Mouse (Mus musculus) forebrain, embryonic 13.5 days (tissue): Measurements from ENCODE around the gene Epb41l4b. TPM values are rescaled to one million over a fixed set of nuclear protein-coding genes. Genes with fewer than 3 reads are reported as not detected.
A peak's percentile ranks its signal among the peaks of the same experiment; 100 is the strongest.

Experiments
- ATAC-seq: fragments of 200-750 bp; cut with Nextera tagmentation; 2 replicates; pipeline ENCODE4 v1.8.0; 2017
- H3K27ac ChIP-seq: fragments of 300-500 bp; sonication (generic); 2 replicates; pipeline ENCODE4 v1.5.1; 2015; ENCODE audit warnings: inconsistent platforms, mild to moderate bottlenecking, moderate library complexity
- H3K27me3 ChIP-seq: fragments of 300-500 bp; sonication (generic); 2 replicates; pipeline ENCODE4 v1.6.1; 2015; ENCODE audit warnings: mild to moderate bottlenecking, inconsistent platforms
- H3K36me3 ChIP-seq: fragments of 300-500 bp; sonication (generic); 2 replicates; pipeline ENCODE4 v1.6.1; 2015; ENCODE audit warnings: mild to moderate bottlenecking, inconsistent platforms; ENCODE audit not compliant: poor library complexity, severe bottlenecking
- H3K4me1 ChIP-seq: fragments of 300-500 bp; sonication (generic); 2 replicates; pipeline ENCODE4 v1.6.1; 2015; ENCODE audit warnings: inconsistent platforms
- H3K4me2 ChIP-seq: fragments of 300-500 bp; sonication (generic); 2 replicates; pipeline ENCODE4 v1.6.1; 2015; ENCODE audit warnings: inconsistent platforms, mild to moderate bottlenecking, moderate library complexity
- H3K4me3 ChIP-seq: fragments of 300-500 bp; sonication (generic); 2 replicates; pipeline ENCODE4 v1.5.1; 2015; ENCODE audit warnings: mild to moderate bottlenecking, inconsistent platforms
- H3K9ac ChIP-seq: fragments of 300-500 bp; sonication (generic); 2 replicates; pipeline ENCODE4 v1.6.1; 2015; ENCODE audit warnings: mild to moderate bottlenecking, inconsistent platforms
- H3K9me3 ChIP-seq: fragments of 300-500 bp; sonication (generic); replicated peaks from 2 replicates; pipeline ENCODE4 v1.6.1; 2016; ENCODE audit warnings: inconsistent platforms
- WGBS: fragments of 180-500 bp; shearing (Covaris S2); methylation state at CpG from one replicate; pipeline ENCODE4 v1.1.7; 2015; 5-methylcytosine and 5-hydroxymethylcytosine counted together
- polyA plus RNA-seq: library from polyadenylated mRNA; unstranded; fragments of >200 nt; fragmentation: Nextera tagmentation; extraction: Ambion mirVana; gene quantifications from 2 replicates; pipeline ENCODE4 v1.2.1, GENCODE M21; 2015

The Epb41l4b gene
- polyA plus RNA-seq, 1 experiment from 2014 or later: 0.56 TPM

DNA sequence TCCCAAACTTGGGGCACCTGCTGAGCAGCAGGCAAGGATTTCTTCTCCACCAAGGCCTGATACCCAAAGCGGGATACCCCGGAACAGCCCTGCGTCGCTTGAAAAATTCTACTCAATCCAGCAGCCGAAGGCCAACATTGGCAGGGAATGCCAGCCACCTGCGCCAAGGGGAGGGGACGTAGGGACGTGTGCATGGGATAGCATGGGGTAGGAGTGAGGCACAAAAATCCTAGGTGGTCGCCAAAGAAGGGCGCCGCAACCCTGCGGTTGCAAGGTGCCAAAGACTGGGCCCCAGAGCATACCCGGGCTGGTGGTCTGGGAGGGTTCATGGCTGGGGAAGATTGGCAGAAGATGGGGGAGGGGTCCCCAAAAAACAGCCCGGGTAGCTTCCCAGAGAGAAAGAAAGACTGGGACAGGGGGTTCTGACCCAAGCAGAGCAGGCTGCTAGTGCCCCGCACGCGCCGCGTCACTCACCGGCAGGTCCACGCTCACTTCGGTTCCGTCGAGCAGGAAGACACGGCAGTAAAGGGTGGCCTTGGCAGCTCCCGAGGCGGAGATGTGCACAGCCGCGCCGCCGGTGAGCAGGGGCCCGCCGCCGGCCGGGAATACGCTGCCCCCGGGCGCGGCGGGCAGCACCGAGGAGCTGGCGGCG lies 737 bp downstream of the Epb41l4b start:
- Histone ChIP-seq H3K4me2 (peak overlapping the region; percentile 89), H3K9ac (peak overlapping the region; percentile 70), H3K9me3 (no peaks in the 10 kb centered on the region), H3K36me3 (no peaks in the 10 kb centered on the region), H3K4me1 (peaks cover 17% of the 10 kb centered on the region), H3K27ac (no peak overlapping the region), H3K27me3 (peaks cover 52% of the 10 kb centered on the region), H3K4me3 (peak overlapping the region; percentile 63)
- WGBS: under 1% methylated on average over 39 of the region's 43 CpGs
- ATAC-seq: peak; percentile 39

DNA sequence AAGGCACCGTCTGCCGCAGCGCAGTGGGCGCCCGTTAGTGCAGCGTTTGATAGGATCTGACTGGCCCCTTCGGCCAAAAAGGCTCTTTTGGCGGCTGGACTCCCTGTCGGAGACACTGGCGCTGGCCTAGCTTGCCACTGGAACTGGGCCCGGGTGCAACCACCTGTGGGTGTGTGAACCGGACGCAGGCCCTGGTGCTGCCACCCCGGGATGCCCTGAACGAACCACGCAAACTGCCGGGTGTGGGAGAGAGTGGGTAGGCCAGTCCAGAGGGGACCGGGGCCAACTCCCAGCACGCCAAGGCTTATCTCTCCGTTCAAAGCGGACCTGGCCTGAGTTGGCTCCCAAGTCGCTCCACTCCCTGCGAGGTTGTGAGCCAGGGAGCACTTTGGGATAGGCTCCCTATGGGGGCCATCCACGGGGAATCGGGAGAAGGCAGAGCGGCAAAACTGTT lies 1.3 kb downstream of the Epb41l4b start:
- no peak for ATAC-seq
- Histone ChIP-seq H3K4me1 (peaks cover 17% of the 10 kb centered on the region), H3K9ac (peak overlapping the region; percentile 70; the same call in 1 of the 2 replicates), H3K36me3 (no peaks in the 10 kb centered on the region), H3K27me3 (peaks cover 52% of the 10 kb centered on the region), H3K27ac (no peak overlapping the region), H3K4me2 (peak overlapping the region; percentile 89), H3K4me3 (peak overlapping the region; percentile 63), H3K9me3 (no peaks in the 10 kb centered on the region)
- 4% methylated on average over 26 of the region's 26 CpGs for WGBS

DNA sequence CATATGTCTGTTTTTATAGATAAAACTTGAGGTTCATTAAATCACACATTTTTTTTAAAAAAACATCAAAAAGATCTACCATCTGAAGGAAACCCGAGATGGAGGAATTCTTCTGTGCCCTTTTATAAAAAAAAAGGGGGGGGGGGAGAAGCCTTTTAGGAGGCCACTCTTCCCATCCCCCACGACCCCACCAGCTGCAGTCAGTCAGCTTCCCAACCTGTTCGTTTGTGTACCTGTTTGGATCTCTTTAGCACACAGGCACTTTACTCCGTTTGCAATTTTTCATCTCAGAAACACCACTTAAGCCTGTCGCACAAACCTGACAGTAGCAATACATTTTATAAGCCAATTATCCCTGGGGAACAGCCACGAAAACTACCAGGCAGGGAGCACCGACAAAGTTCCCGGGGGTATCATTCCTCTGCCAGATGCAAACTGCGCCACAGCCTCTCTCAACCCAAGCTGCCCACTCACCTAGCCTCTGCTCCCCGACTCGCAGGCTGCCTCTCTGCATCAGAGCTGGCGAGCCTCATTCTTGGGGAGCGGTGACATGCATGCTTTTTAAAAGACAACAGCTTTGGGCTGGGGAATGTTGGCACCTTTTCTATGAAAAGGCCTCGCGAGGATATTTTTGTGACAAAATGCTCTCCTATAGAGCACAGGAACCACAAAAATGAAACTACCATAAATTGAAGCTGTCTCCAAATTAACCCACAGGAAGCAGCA lies 2.1 kb downstream of the Epb41l4b start:
- Histone ChIP-seq H3K4me2 (peak overlapping the region; percentile 89), H3K9ac (0 out of 2 replicates have a peak overlapping the region, but pooled peaks have one; percentile 70), H3K9me3 (no peaks in the 10 kb centered on the region), H3K27me3 (peaks cover 52% of the 10 kb centered on the region), H3K36me3 (no peaks in the 10 kb centered on the region), H3K27ac (no peak overlapping the region), H3K4me1 (peaks cover 17% of the 10 kb centered on the region), H3K4me3 (peak overlapping the region; percentile 63)
- WGBS: 17% methylated on average over 15 of the region's 15 CpGs
- ATAC-seq: no peak

DNA sequence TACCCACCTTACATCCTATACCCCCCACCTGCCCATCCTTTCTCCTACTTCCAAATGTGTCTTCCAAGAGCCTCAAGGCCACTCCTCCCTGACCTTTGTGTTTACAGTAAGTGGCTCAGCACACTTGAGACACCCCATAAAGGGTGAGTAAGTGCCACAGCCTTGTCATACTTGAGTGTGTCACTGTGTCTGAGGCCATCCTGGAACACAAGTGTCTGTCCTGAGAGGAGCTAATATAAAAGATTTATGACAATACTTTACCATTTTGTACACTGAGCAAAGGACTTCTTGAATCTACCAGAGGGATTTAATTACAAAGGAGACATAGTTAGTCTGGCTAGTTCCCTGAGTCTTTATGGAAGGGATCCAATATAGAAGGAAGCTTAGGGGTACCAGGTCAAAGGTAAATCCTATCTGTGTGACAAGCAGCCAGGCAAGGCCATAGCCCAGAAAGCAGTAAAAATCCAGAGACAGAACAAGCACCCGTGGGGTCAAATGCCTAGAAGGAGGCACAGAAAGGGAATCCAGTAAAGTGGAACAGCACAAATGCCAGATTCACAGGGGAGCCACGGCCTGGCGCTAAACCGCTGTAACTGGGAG lies 2.9 kb downstream of the Epb41l4b start:
- peaks cover 49% of the 10 kb centered on the region for H3K27me3 ChIP-seq
- H3K4me2 ChIP-seq: no peak overlapping the region
- H3K9ac ChIP-seq: no peak overlapping the region
- H3K4me3 ChIP-seq: no peak overlapping the region
- H3K9me3 ChIP-seq: no peaks in the 10 kb centered on the region
- no peak for ATAC-seq
- H3K36me3 ChIP-seq: no peaks in the 10 kb centered on the region
- H3K4me1 ChIP-seq: peaks cover 17% of the 10 kb centered on the region
- no peak overlapping the region for H3K27ac ChIP-seq
- WGBS: 19% methylated on average over 4 of the region's 4 CpGs

DNA sequence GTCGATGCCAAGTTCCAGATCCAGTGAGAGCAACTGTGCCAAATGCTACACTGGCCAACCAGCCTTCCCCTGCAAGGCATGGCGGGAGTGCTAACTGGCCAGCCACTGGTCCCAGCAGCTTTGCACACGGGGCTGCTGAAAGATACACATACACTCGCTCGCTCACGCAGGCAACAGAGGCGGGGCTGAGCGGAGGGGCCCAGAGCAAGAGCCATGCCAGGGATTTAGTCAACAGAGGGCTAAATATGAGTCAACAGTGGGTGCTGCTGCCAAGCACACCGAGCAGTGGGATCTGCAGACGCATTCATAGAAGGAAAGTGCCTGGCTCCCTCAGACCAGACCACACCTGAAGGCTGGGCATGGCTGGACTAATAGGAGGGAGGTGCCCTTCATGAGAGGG lies 3.8 kb downstream of the Epb41l4b start:
- ATAC-seq: peak; percentile 28; the same call in 1 of the 2 replicates
- H3K27ac ChIP-seq: no peak overlapping the region
- H3K27me3 ChIP-seq: peaks cover 41% of the 10 kb centered on the region
- no peak overlapping the region for H3K4me2 ChIP-seq
- no peak overlapping the region for H3K4me3 ChIP-seq
- no peaks in the 10 kb centered on the region for H3K9me3 ChIP-seq
- WGBS: 57% methylated on average over 10 of the region's 10 CpGs
- H3K9ac ChIP-seq: no peak overlapping the region
- H3K4me1 ChIP-seq: peaks cover 17% of the 10 kb centered on the region
- no peaks in the 10 kb centered on the region for H3K36me3 ChIP-seq

DNA sequence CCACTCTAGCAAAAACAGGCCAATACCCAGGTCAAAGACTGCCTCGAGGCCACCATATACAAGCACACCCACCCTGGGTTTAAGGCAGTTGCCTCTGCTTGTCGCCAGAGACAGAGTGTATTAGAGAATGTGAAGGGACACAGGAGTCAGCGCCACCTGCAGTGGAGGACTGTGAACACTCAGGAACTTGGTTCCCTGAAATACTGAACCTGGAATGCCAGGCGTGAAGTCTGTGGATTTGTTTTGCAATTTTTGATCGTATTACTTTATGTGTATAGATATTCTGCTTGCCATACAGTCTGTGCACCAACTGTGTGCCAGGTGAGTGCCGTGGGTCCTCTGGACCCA lies 5.2 kb downstream of the Epb41l4b start:
- 74% methylated on average over 6 of the region's 6 CpGs for WGBS
- no peak for ATAC-seq
- Histone ChIP-seq H3K36me3 (no peaks in the 10 kb centered on the region), H3K27ac (no peak overlapping the region), H3K27me3 (peaks cover 35% of the 10 kb centered on the region), H3K4me3 (no peak overlapping the region), H3K4me1 (peaks cover 17% of the 10 kb centered on the region), H3K9ac (no peak overlapping the region), H3K4me2 (no peak overlapping the region), H3K9me3 (no peaks in the 10 kb centered on the region)

DNA sequence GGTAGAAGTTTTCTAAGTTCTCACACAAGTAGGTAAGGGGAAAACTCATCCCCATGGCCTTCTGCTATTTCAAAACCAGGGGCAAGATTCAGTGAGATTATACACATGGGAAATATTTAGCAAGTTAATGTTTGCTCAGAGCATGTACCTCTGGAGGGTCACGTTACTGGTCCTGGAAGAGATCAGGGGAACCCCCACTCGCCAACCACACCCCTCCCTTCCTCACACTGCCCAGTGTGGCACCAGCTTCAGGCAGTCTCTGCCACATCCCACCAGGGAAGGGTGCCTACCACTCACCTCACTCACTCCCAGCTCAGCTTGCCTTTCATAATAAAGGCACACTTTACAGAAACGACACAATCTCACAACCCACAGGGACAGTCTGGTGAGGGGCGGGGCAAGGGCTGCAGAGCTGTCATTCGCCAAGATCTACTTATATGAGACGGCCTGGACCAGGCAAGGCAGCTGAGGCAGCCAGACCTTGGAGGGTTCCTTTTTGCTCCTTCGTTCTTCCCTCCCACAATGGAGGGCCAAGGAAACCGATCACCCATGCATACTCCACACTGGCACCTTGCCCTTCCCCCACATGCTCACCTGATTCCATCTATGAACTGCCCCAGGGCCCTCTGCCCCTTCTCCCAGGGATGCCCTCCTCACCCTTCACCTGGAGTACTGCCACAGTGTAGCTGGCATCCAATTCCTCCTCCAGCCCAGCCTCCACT lies 5.7 kb downstream of the Epb41l4b start:
- Histone ChIP-seq H3K9ac (no peak overlapping the region), H3K36me3 (no peaks in the 10 kb centered on the region), H3K27ac (no peak overlapping the region), H3K27me3 (peaks cover 33% of the 10 kb centered on the region), H3K4me2 (no peak overlapping the region), H3K9me3 (no peaks in the 10 kb centered on the region), H3K4me3 (no peak overlapping the region), H3K4me1 (peaks cover 14% of the 10 kb centered on the region)
- WGBS: 80% methylated on average over 8 of the region's 8 CpGs
- no peak for ATAC-seq

DNA sequence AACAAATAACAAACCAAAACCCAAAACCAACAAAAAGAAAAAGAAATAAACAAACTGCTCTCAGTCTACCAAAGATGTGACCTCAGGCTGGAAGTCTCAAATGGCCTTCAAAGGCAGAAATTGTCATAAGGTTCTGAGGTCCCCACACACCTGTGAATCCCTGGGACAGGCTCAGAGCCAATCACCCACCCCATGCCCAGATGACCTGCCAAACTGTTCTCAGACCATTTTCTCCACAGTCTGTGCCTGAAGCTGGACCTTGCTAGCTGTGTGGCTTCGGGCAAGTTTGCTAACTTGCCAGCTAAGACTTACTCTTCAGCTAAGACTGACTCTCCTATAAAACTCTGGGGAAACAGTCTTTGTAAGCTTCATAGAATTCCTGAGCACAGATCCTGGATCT lies 7.8 kb downstream of the Epb41l4b start:
- 92% methylated on average over 1 of the region's 1 CpGs for WGBS
- ATAC-seq: no peak
- Histone ChIP-seq H3K4me2 (no peak overlapping the region), H3K36me3 (no peaks in the 10 kb centered on the region), H3K27me3 (peaks cover 13% of the 10 kb centered on the region), H3K4me1 (no peaks in the 10 kb centered on the region), H3K27ac (no peak overlapping the region), H3K9me3 (no peaks in the 10 kb centered on the region), H3K9ac (no peak overlapping the region), H3K4me3 (no peak overlapping the region)

DNA sequence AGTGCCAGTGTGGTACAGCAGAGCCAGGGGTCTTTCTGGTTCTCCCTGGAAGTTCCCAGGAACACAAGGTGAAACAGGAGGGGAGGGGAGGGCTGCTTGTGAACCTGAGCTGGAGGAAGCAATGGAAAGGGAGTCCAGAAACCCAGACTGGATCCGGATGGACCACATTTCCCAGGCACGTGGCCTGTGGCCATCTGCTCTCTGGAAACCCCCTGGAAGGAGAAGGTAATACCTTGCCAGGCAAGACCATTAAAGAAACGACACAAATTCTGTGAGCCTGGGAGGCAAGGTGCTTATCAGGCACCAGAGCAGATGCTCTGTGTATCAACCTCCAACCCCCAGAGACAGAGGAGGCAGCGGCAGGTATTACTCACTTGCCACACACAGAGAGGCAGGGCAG lies 8.7 kb downstream of the Epb41l4b start:
- ATAC-seq: no peak
- no peaks in the 10 kb centered on the region for H3K36me3 ChIP-seq
- no peak overlapping the region for H3K4me2 ChIP-seq
- H3K4me1 ChIP-seq: no peaks in the 10 kb centered on the region
- H3K27ac ChIP-seq: no peak overlapping the region
- 64% methylated on average over 4 of the region's 4 CpGs for WGBS
- H3K4me3 ChIP-seq: no peak overlapping the region
- H3K9ac ChIP-seq: no peak overlapping the region
- peaks cover 4% of the 10 kb centered on the region for H3K27me3 ChIP-seq
- no peaks in the 10 kb centered on the region for H3K9me3 ChIP-seq

DNA sequence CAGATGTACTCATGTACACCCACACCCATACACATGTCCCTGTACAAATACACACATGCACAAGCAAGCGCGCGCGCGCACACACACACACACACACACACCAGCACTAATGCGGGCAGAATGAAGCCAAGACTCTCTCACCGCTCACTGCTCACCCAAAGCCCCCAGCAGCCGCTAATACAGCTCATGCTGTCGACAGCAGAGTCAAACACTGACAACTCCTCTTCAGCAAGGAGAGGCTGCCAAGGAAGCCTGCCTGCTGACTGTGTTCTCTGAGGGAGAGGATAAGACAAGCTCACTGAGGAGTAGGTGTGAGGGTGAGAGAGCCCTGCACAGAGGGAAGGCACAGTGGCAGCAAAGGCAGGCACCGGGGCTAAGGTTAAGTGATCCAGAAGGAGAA lies 11.4 kb downstream of the Epb41l4b start:
- Histone ChIP-seq H3K36me3 (no peaks in the 10 kb centered on the region), H3K9me3 (no peaks in the 10 kb centered on the region), H3K4me2 (no peak overlapping the region), H3K27me3 (no peaks in the 10 kb centered on the region), H3K27ac (no peak overlapping the region), H3K9ac (no peak overlapping the region), H3K4me1 (no peaks in the 10 kb centered on the region), H3K4me3 (no peak overlapping the region)
- no peak for ATAC-seq
- WGBS: 82% methylated on average over 10 of the region's 10 CpGs

DNA sequence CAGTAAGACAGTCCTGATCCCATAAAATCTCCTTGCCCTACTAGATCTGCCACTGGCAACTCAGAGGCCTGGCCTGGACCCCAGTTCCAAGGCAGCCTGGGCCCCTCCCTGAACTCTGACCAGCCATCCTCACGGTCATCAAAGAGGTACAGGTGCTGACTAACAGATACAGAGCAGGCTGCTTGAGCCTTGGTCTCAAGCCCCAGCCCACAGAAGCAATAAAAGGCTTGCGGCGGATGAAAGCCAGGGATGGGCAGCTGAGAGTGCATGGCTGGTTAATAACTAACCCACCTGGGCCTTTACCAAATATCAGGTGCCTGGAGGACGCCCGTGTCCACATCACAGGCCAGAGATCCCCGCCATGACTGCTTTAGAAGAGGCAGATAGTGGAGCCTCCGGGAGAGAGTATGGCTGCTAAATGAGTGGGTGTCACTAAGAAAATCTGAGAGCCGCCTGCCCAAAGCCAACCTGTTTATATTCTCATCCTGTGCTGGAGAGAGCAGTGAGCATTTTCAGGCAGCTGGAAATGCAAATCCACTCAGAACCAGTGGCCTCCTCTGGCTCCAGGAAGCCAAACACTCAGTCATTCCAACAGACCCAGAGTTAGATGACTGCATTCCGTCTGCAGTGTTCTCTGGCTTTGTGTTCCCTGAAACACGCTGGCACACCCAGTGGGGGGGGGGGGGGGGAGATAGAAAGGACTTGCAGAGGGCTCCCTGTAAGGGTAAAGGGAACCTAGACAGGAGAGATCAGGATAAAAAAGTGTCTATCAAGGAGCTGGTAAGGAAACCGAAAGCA lies 13.3 kb downstream of the Epb41l4b start:
- no peaks in the 10 kb centered on the region for H3K9me3 ChIP-seq
- no peak overlapping the region for H3K4me2 ChIP-seq
- no peak overlapping the region for H3K9ac ChIP-seq
- 75% methylated on average over 11 of the region's 11 CpGs for WGBS
- H3K27me3 ChIP-seq: no peaks in the 10 kb centered on the region
- ATAC-seq: no peak
- no peak overlapping the region for H3K27ac ChIP-seq
- H3K4me3 ChIP-seq: no peak overlapping the region
- H3K4me1 ChIP-seq: no peaks in the 10 kb centered on the region
- H3K36me3 ChIP-seq: no peaks in the 10 kb centered on the region
